Mouse (Mus musculus) layer of hippocampus, adult 11-12 months (tissue): ENCODE measurements around the gene Slc24a2.

Experiments
- DNase-seq: peaks from one replicate; pipeline ENCODE4 v3.0.0; 2022; ENCODE audit warnings: low spot score

Gene Slc24a2

GRCm38 (mm10) chr4:87229960-87230551, at the start of gene Slc24a2:
TSS of gene Slc24a2 (minus strand) at chr4:87230477.
- DNase-seq: peak; percentile 62

- DNase-seq: no peak
Observed at GRCm38 (mm10) chr4:87274825-87275224, 44.5 kb upstream of the Slc24a2 start.

- no peak for DNase-seq
Observed at GRCm38 (mm10) chr4:87274276-87274675, 44.0 kb upstream of the Slc24a2 start.

- peak; percentile 15 for DNase-seq
Observed at GRCm38 (mm10) chr4:87273476-87273875, 43.2 kb upstream of the Slc24a2 start.

GRCm38 (mm10) chr4:87229224-87229959, 885 bp downstream of the Slc24a2 start:
- no peak for DNase-seq

GRCm38 (mm10) chr4:87221586-87221985, 8.7 kb downstream of the Slc24a2 start:
- DNase-seq: no peak

- DNase-seq: no peak
Observed at GRCm38 (mm10) chr4:87218196-87218595, 12.1 kb downstream of the Slc24a2 start.

GRCm38 (mm10) chr4:87211344-87211978, 18.8 kb downstream of the Slc24a2 start:
- no peak for DNase-seq

GRCm38 (mm10) chr4:87210533-87210932, 19.7 kb downstream of the Slc24a2 start:
- peak; percentile 65 for DNase-seq

- no peak for DNase-seq
Observed at GRCm38 (mm10) chr4:87202081-87202480, 28.2 kb downstream of the Slc24a2 start.

- DNase-seq: no peak
Observed at GRCm38 (mm10) chr4:87201229-87201628, 29.0 kb downstream of the Slc24a2 start.

- DNase-seq: no peak
Observed at GRCm38 (mm10) chr4:87184147-87184930, 45.9 kb downstream of the Slc24a2 start.

GRCm38 (mm10) chr4:87177116-87177515, 53.2 kb downstream of the Slc24a2 start:
- DNase-seq: no peak

GRCm38 (mm10) chr4:87163945-87164344, 66.3 kb downstream of the Slc24a2 start:
- no peak for DNase-seq

- DNase-seq: no peak
Observed at GRCm38 (mm10) chr4:87158053-87158452, 72.2 kb downstream of the Slc24a2 start.

- peak; percentile 44 for DNase-seq
Observed at GRCm38 (mm10) chr4:87151990-87152389, 78.3 kb downstream of the Slc24a2 start.

GRCm38 (mm10) chr4:87149584-87149983, 80.7 kb downstream of the Slc24a2 start:
- DNase-seq: no peak

- DNase-seq: peak; percentile 67
Observed at GRCm38 (mm10) chr4:87141590-87142365, 88.5 kb downstream of the Slc24a2 start.

- DNase-seq: peak; percentile 62
Observed at GRCm38 (mm10) chr4:87140901-87141300, 89.4 kb downstream of the Slc24a2 start.

GRCm38 (mm10) chr4:87132525-87132924, 97.8 kb downstream of the Slc24a2 start:
- no peak for DNase-seq

- DNase-seq: peak; percentile 60
Observed at GRCm38 (mm10) chr4:87126756-87127155, 103.5 kb downstream of the Slc24a2 start.

- no peak for DNase-seq
Observed at GRCm38 (mm10) chr4:87119758-87120157, 110.5 kb downstream of the Slc24a2 start.
